Mouse (Mus musculus): ENCODE measurements at regions not wholly inside any gene's neighbourhood (a gene's known extent, or its start where the extent isn't known, plus 50 kb on each side); places are given as distances from the start of the nearest gene placed in this dataset.

DNA sequence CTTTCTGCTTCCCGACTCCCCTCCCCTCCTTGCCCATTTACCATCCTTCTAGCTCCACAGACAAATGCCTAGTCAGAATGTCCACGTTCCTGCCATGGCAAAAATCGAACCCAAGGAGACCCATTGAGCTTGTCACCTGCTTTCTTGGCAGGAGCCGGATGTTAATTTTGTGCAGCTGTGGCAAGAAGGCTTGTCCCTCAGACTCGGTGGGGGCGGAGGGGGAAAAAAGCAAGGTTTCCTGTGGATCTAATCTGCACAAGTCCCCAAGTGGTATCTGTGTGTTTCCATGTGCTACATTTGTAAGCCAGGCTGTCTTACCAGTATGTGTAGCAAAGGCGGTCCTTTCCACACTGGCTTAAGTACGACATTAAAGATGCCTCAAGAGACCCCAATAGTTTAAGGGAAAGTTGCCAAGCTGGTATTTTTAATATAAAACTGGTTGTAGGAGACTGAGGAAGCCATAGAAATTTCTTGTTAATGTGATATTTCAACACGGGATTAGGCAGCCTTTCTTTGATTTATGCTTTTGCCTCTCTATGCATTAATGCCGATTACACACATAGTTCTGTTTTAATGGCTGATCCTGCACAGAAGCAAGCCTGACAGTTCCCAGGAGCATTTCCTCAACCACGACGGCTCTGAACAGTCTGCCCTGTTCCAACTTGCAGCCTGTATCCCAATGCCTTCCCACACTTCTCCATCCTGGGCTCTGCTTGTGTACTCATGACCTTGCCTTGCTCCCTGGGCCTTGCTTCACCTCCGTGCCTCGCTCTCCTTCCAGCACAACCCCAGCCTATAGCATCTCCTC is 138.9 kb upstream of the Plxnc1 start:
- no peak for DNase-seq

DNA sequence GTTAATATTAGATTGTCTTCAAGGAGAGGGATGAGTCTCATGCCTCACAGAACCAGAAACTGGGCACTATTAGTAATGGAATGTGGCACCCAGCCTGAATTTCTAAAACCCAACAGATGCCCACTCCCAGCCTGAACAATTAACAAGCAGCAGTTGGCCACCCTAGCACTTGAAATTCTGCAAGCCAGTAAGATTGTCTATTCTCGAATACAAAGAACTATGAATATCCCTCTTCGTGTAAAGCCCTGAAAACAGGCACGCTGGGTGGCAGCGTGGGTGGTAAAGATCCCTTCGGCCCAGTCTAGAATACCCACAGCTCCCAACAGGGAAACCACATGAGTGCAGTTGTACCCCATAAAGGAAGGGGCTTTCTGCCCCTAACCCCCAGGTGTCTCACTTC is 138.0 kb upstream of the Plxnc1 start:
- DNase-seq: no peak

DNA sequence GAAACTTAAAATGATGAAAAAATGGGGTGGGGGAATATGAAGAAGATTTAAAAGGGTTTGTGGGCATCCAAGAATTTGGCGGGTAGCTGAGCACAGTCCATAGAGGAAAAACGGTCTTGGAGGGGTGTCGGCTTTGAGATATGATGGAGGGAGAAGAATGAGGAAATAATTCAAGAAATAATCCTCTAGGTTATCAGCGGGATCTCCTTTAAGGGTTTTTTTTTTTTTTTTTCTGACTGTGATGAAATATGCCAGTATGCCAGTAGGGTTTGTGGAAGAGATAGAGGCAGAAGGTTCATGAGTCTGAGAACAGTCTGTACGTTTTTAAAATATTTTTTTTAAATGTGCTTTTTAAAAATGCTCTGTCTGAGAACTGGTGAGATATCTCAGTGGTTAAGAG is 135.3 kb upstream of the Plxnc1 start:
- DNase-seq: no peak

DNA sequence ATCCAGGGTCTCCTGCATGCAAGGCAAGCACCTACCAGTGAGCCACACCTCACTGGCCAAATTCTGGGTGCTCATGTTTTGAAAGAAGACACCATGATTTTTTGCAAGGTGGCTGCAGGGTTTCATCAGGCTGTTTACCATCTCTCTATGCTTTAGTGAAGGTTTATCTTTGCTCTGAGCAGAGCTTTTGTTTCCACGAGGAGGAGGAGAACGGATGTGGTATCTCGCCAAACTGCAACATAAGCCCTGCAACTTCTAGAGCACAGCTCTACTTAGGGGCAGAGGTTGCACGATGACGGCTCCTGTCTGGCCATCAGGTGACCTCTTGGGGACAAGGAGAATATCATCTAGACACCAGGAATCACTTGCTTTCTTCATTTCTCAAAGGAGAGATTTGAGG is 131.8 kb upstream of the Plxnc1 start:
- no peak for DNase-seq

DNA sequence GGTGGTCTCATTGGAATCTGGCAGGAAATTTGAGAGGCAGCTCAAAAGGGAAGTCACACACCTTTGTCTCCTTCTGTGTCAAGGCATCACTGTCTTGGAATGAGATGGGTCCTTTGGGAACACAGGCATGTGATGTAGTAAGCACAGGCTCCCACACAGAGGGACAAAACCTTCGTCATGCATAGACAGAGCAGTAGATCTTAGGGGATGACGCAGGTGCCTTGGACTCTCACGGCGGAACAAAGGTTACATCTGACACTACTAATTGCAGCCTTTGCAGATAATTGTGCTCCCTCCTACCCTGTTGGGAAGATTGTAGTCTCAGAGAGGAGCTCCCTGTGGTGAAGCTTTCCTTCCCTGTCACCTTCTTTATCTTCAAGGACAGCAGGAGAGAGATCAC is 131.3 kb upstream of the Plxnc1 start:
- no peak for DNase-seq

DNA sequence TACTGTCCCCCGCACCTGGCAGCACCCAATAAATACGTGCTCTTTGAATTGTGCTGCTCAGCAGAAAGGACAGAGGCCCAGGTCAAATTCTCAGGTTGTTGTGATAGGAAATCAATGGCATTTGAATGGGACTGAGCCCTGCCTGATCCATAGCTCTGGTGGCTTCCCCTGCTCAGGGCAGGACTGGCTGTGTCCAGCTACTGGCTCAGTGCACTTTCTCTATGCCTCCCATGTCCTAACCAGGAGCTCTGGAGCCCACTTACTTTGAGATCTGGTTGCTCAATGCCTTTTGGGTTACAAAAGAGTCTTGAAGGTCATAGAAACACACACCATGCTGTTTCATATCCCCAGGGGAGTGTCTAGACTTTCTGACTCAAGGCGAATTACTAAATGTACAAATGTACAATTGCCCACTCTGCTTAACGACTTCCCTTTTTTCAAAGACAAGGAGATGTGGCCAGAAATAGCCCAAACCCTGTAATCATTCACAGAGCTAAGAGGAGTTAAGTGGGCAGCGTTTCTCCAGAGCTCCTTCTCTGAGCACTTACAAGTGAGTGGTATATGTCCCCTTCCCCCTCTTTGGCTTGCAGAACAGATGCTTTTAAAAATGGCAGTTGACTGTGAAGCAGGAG is 130.4 kb upstream of the Plxnc1 start:
- DNase-seq: no peak

DNA sequence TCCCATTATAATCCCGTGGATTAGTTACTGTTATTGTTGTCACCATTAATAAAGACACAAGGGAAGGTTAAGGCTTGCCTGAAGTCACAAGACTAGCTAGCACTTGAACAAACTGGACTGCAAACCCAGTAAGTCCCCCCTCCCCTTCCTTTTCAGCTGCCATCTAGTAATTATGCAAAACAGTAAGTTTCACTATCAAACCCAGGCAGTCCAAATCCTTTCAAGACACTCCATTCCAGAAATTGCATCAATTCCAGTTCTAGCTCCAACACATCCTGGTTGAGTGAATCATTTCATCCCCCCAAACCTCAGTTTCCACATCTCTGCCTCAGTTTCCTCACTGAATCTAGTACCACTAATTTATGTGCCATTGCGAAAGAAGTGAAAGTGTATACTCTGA is 129.7 kb upstream of the Plxnc1 start:
- DNase-seq: no peak

DNA sequence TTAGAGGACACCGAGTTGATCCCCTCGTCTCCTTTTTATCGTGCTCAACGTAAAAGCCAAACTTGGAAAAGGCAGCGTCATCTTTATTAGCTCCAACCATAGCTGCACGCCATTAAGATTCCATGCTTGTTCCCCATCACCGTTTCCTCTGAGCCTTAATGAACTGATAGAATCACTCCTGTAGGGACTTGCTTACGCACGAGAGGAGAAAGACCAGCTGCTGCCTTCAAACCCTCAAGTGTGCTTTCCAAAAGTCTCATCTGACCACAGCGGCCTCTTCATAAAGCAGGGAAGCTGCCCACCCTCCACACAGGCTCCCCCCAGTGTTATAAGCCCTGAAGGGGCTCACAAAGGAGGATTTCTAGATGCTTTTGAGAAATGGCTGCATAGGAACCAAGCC is 123.3 kb upstream of the Plxnc1 start:
- no peak for DNase-seq

DNA sequence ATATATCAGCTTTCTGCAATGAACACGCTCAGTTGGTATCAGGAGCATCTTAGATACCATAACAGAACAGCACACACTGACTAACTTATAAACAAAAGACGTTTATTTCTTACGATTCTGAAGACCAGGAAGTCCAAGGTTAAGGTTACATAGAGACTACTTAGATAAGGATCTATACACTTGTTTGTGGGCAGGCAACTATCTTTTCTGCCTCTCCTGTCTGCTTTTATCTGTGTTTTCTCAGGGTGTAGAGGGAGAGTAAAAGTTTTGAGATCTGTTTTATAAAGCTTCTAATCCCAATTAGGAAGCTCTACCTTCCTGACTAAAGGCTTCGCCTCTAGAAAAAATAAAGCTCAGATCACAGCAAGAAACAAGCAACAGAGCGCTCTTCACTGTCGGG is 122.1 kb upstream of the Plxnc1 start:
- no peak for DNase-seq

DNA sequence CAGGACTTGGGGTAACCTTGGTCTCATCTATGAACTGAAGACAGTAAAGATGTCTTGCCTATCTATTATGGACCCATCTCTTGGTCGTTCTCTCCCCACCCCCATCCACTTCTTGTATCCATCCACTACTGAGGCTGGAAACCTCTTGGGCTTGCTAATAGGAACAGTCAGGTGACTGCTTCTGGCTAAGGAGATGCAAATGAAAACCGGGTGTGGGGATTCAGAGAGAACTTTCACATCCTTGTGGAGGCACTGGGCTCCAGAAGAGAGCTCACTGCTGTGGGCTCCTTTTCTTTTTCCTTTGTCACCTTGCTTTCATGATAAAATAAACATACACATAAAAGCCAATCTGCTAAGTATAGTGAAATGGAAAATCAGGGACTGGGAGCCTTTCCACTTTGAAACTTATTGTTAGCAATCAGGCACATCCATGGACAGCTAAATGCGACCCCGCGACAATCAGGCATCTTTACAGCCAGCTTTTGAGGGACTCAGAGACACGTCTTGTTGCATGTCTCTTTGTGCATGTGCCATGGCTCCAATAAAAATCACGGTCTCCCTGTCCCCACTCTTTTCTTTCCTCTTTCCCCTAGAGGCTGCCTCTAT is 115.0 kb upstream of the Plxnc1 start:
- DNase-seq: no peak

DNA sequence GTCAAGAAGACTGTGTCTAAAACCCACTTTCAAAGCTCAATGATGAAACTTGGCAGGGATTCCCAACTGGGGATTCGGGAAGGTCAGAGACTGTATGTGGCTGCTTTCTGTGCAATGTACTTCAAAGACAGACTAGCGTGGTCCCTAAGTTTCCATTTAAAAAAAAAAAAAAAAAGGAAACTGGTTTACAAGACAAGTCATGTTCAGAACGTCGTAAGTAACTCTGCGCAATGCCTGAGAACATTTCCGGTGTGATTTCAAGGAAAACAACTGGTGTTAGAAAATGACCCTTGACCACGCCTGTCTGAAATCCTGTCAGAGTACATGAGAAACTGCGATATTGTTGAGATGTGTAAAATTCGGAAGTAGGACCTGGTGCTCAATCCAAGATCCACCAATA is 114.4 kb upstream of the Plxnc1 start:
- no peak for DNase-seq

DNA sequence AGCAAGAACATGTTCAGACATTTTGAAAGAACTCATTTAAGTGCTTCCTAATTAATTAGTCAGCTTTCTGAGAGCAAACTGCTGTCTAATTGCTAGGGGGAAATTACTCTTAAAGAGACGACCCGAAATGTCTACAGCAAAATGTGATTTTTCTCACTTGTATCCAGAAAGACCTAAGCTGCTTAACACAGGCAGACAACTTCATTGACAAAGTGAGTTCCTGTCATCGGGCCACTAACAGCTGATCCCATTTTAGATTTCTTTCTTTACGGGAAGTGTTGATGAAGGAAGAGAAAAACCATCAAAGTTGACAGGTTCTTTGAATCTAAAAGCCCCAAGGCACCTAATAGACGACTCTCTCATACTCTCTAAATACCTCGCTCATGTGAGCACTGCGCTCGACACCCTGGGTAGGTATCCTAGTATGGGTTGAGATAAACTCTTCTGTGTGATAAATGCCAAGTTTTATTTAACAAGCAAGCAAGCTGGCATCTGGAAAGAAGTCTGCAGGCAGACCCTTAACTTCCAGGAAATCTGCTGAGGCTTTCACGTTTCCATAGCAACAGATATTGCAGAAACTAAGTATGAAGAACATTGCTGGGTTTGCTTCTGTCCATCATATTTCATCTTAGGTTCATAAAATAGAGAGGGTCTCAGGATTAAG is 112.5 kb upstream of the Plxnc1 start:
- no peak for DNase-seq

DNA sequence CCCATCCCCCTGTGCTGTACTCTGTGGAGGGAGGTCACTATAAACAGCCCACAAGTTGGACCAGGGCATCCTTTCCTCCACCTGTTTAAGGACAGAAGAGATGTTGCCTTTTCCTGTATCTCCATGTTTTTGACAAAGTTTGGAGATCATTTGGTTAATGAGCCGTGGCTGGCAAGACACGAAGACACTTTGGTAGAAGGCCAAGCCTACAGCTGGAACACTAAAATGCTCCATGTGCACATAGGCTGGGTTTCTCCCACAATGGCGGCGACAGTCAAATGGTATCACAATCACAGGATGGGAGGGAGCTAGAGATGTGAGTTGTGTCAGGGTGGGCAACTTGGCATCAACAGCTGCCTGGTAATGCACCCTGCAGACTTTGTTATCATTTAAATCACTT is 111.9 kb upstream of the Plxnc1 start:
- no peak for DNase-seq

DNA sequence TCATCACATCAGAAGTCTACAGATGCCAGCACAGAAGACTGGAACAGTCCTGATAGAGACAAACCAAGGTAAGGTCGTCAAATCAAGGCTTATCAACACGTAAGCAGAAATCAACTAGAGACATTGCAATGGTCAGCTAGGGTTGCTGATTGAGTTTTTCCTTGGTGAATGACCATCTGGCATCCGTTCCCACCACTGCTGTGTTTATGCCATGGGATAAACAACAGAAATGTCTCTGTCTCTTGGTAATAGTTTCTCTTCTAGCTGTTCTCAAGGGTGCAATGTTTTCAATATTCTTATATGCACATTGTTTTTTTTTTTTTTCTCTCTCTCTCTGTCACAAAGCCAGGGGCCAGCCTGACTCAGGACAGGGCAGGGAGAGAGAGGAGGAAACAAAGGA is 110.2 kb upstream of the Plxnc1 start:
- DNase-seq: no peak

DNA sequence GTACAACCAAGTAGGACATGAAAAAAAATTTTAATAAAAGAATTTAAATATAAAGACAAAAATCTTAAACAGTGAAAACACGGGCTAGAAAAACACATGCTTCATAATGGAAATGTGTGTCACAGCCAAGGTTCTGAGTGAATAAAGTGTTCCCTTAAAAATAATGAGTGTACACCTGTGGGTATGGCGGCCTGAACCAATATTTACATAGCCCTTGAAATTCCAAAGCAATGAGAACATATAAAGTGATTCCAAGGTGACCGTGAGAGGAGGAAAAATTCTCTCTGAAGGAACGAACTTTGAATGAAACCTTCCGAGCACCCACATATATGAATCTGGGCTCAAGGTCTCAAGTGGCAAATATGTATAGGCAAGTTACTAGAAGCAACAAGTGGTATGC is 104.2 kb upstream of the Plxnc1 start:
- no peak for DNase-seq

DNA sequence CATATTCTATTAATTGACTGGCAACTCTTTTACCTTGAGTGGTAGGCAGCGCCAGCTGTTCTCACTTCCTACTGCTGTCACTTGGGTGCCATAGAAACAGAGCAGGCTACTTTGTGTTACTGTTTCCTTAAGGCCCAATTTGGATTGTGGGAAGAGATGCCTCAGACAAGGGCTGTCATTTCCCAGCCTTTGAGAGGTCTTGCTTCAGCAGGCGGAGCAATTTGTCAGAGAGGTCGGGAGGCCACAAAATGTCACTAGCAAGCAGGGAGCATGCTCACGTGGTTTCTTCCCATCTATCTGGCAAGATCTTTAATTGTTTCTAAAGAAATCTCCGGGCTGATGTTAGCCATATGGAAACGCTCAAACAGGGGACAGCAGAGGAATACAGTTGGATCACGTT is 99.3 kb upstream of the Plxnc1 start:
- no peak for DNase-seq

DNA sequence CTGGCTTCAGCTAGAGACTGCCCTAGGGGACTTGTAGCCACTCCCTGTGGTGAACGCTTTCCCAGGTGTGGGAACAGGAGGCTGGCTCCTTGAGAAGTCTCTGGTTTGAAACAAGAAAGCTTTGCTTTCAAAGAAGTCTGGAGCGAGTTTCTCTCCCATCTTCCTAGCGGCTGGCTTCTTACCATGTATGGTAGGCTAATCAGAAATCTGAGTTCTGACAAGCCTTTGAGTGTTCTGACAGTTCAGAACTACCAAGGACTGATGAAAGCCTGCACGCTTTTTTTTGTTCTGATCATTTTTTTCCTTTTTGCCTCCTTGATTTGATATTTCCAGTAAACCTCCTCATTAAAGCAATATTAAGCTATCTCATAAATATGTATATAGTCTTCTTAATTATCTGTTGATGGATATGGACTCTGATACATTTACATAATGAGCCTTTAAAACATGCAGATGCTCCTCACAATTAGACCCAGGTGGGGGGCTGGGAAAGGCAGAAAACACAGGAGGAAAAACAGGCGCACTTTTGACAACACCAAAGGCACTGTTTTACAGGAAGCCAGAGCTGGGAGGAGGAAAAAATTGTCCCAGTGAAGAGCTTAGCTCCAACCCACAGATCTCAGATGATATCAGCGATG is 95.7 kb upstream of the Plxnc1 start:
- DNase-seq: no peak

DNA sequence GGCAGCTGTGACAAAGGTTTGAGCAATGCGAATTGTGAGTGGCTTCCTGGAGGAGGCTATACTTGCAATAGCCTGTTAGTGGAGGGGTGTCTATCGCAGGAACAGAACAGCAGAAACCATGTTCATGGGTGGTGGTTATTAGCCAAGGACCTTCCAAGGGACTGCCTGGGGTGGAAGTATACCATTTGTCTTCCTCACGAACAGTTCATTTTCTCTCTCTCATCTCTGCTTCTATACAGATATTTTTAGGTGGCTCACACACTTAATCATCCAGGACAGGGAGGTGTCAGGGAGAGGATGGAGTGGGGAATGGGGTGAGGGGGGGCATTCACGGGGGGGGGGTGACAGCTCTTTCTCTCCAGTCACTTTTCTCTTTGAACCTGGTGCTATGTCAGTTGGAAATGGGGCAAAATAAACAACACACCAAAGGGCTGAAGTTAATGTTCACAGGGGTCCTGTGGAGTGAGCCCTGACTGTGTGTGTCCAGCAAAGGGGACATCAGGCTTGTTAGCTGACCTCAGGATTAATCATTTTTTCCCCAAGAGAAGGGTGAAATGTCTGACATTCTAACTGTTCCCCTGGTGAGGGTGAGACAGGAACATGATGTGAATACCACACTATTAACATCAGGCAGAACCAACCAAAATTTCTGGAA is 91.5 kb upstream of the Plxnc1 start:
- no peak for DNase-seq

DNA sequence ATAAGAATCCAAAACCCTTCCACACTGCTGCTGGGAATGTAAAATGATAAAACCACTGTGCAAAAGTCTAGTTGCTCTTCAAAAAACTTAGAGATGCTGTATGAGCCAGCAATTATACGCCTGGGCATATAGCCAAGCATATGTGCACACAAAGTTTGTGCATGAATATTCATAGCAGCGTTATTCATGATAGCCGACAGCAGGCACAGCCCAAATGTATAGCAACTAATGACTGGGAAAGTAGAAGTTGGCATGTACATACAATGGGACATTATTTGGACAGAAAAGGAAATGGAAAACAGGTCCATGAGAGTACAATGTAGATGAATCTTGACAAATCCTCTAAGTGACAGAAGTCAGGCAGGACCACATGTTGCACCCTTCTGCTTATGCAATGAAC is 90.7 kb upstream of the Plxnc1 start:
- peak; percentile 56 for DNase-seq

DNA sequence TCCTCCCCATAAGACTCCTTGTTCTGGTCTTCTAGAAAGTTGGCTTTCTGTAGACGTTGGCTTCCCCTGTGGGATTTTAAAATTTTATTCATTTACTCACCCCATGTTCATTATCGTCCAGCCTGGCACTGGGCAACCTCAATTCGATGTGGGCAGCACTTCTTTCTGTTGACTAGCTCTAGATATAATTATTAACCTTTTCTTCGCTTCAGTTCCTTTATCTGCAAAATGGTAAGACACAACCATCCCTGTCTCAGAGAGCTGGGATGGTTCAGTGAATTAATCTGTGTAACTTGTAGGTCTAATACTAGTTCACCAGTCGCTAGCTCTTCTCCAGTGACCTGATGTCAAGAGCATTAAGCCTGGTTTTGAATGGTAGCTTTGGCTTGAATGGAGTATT is 89.9 kb upstream of the Plxnc1 start:
- DNase-seq: no peak

DNA sequence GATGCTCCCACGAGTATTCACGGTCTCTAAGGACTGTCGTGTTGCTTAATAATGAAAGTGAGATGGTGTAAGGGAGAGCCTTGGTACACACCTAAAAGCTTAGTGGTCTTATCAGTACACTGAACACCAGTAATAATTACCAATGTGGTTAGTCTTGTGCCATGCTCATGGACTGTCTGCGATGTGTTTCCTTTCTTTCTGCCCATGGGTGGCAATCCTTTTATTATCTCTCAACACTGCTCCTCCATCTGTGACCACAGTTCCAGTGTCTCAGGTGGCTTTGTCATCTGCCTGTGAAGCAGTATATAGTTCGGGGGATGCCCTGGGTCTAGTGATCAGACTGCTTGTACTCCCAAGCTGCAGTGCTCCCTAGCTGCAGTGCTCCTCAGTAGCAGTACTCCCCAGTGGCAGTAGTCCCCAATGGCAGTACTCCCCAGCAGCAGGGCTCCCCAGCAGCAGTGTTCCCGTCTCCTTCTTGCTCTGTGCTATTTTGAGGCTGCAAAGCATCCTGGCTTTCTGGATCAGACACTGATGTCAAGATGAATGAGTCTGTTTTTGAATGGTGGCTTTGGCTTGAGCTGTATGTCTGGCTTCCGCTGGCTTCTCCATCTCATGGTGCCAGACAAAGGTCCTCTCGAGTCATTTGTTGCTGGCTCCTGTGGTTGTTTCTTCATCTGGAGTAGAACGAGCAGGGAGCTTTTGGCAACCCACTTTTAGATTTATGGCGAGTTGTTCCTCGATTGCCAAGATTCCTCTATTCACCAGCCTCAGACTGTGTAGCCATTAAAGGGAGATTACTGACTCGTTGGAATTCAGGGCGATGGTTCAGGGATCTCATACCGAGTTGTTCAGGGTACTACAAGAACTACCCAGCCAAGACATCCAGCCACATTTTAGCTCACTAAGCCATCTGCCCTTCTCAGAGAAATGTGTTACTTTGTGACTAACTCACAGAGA is 88.4 kb upstream of the Plxnc1 start:
- DNase-seq: no peak

DNA sequence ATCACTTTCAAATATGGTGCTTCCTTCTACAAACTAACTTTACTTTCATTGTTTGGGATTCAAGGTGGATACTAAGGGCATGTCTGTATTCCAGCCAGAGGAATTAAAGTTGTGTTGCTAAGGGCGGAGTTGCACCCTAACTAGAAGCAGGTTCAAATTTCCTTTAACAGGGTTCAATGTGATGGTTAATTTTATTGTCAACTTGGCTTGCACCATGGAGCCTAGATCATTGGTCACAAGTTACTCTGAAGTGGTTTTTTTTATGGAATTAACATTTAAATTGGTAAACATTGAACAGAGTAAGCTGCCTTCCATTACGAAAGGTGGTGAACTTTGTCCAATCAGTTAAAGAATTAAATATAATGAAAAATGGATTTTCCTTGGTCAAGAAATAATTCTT is 86.7 kb upstream of the Plxnc1 start:
- DNase-seq: no peak
